Mouse (Mus musculus) forebrain, embryonic 15.5 days (tissue): ENCODE data around the gene Cep63. TPM values are rescaled to one million over a fixed set of nuclear protein-coding genes. Genes with fewer than 3 reads are reported as not detected.

ENCODE experiments used
- ATAC-seq: fragments of 200-750 bp; cut with Nextera tagmentation; replicated peaks from 2 replicates; pipeline ENCODE4 v1.8.0; 2017; ENCODE audit warnings: mild to moderate bottlenecking, moderate TSS enrichment, moderate library complexity
- H3K27ac ChIP-seq: fragments of 300-500 bp; sonication (generic); replicated peaks from 2 replicates; pipeline ENCODE4 v1.5.1; 2015; ENCODE audit warnings: mild to moderate bottlenecking, inconsistent platforms
- H3K27me3 ChIP-seq: fragments of 300-500 bp; sonication (generic); 2 replicates; pipeline ENCODE4 v1.6.1; 2015; ENCODE audit warnings: inconsistent platforms
- H3K36me3 ChIP-seq: fragments of 300-500 bp; sonication (generic); 2 replicates; pipeline ENCODE4 v1.6.1; 2015; ENCODE audit warnings: mild to moderate bottlenecking, inconsistent platforms
- H3K4me1 ChIP-seq: fragments of 300-500 bp; sonication (generic); 2 replicates; pipeline ENCODE4 v1.6.1; 2015; ENCODE audit warnings: inconsistent platforms
- H3K4me2 ChIP-seq: fragments of 300-500 bp; sonication (generic); replicated peaks from 2 replicates; pipeline ENCODE4 v1.6.1; 2015; ENCODE audit warnings: mild to moderate bottlenecking, inconsistent platforms
- H3K4me3 ChIP-seq: fragments of 300-500 bp; sonication (generic); 2 replicates; pipeline ENCODE4 v1.5.1; 2015; ENCODE audit warnings: mild to moderate bottlenecking, inconsistent platforms
- H3K9ac ChIP-seq: fragments of 300-500 bp; sonication (generic); replicated peaks from 2 replicates; pipeline ENCODE4 v1.6.1; 2015; ENCODE audit warnings: mild to moderate bottlenecking, inconsistent platforms
- H3K9me3 ChIP-seq: fragments of 300-500 bp; sonication (generic); 2 replicates; pipeline ENCODE4 v1.6.1; 2016; ENCODE audit warnings: inconsistent platforms
- WGBS: fragments of 180-500 bp; shearing (Covaris S2); methylation state at CpG from one replicate; pipeline ENCODE4 v1.1.7; 2015; ENCODE audit warnings: mixed read lengths; 5-methylcytosine and 5-hydroxymethylcytosine counted together
- polyA plus RNA-seq: library from polyadenylated mRNA; unstranded; fragments of >200 nt; fragmentation: Nextera tagmentation; extraction: Ambion mirVana; gene quantifications from 2 replicates; pipeline ENCODE4 v1.2.1, GENCODE M21; 2015

The Cep63 gene
- polyA plus RNA-seq, 1 experiment from 2014 or later: 49.6 TPM

DNA sequence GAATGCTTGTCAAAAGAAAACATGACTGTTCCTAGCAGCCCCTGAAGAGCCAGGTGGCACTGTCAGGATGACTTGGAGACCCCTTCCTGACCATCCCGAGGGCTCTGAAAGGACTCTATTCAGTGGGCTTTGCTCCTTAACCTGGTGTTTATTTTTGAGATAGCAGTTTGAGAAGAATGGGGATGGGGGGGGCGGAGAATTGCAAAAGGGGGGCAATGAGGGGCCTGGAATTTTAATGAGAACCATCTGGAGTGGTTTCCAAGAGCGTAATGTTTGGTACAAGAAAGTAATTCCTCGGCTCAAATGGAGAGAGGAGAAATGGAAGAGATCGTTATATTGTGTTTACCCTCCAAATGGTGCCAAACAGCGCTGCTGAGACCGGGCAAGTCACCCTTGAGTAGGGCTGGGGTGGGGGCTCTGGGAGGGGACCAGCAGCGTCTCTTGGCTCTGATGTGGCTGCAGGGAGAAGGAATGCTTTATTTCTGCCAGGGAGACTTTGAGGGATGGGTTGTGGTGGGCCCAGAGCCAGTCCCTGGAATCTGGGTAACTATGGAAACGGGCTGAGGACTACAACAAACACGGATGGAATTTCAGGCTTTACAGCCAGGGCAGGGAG is 17.3 kb upstream of the Cep63 start:
- no peak overlapping the region for H3K9ac ChIP-seq
- peak overlapping the region; percentile 43 for H3K4me2 ChIP-seq
- H3K4me1 ChIP-seq: peaks cover 29% of the 10 kb centered on the region
- H3K4me3 ChIP-seq: peak overlapping the region; percentile 26
- peak overlapping the region; percentile 84 for H3K27ac ChIP-seq
- H3K27me3 ChIP-seq: no peaks in the 10 kb centered on the region
- ATAC-seq: peak; percentile 91
- H3K9me3 ChIP-seq: no peaks in the 10 kb centered on the region
- 3% methylated on average over 10 of the region's 10 CpGs for WGBS
- no peaks in the 10 kb centered on the region for H3K36me3 ChIP-seq

- Histone ChIP-seq H3K27ac (peak overlapping the region; percentile 84), H3K9me3 (no peaks in the 10 kb centered on the region), H3K27me3 (no peaks in the 10 kb centered on the region), H3K4me2 (0 out of 2 replicates have a peak overlapping the region, but pooled peaks have one; percentile 43), H3K36me3 (no peaks in the 10 kb centered on the region), H3K9ac (no peak overlapping the region), H3K4me3 (no peak overlapping the region), H3K4me1 (peaks cover 29% of the 10 kb centered on the region)
- peak; percentile 55; the same call in 1 of the 2 replicates for ATAC-seq
- 51% methylated on average over 8 of the region's 8 CpGs for WGBS
Observed at GRCm38 (mm10) chr9:102643071-102643485, 16.7 kb upstream of the Cep63 start.

- H3K36me3 ChIP-seq: no peaks in the 10 kb centered on the region
- H3K27me3 ChIP-seq: no peaks in the 10 kb centered on the region
- peaks cover 29% of the 10 kb centered on the region for H3K4me1 ChIP-seq
- H3K4me3 ChIP-seq: no peak overlapping the region
- no peak for ATAC-seq
- H3K27ac ChIP-seq: no peak overlapping the region
- no peak overlapping the region for H3K9ac ChIP-seq
- no peaks in the 10 kb centered on the region for H3K9me3 ChIP-seq
- H3K4me2 ChIP-seq: no peak overlapping the region
- 72% methylated on average over 6 of the region's 6 CpGs for WGBS
Observed at GRCm38 (mm10) chr9:102641531-102641930, 15.2 kb upstream of the Cep63 start.

DNA sequence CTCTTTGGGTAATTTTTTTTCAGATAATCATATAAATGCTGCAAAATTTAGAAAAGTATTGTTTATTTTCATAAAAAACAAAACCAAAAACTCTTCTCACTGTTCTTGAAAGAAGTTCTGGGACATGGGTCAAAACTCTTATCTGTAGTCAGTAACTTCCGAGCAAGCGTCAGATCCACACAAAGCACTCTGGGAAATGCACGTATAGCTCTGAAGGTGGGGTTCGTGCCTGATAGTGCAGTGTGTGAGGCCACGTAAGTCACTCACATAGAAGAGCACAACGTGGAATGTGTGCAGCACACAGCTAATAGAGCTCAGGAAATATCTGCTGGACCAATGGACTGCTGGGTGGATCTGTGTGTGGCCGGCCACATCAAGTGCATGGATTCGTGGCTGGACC is 13.2 kb upstream of the Cep63 start:
- ATAC-seq: no peak
- H3K27me3 ChIP-seq: no peaks in the 10 kb centered on the region
- no peak overlapping the region for H3K27ac ChIP-seq
- WGBS: 91% methylated on average over 8 of the region's 8 CpGs
- 0 out of 2 replicates have a peak, but pooled peaks cover 3% of the 10 kb centered on the region for H3K36me3 ChIP-seq
- H3K4me3 ChIP-seq: no peak overlapping the region
- H3K4me1 ChIP-seq: peaks cover 20% of the 10 kb centered on the region
- H3K4me2 ChIP-seq: no peak overlapping the region
- H3K9ac ChIP-seq: no peak overlapping the region
- no peaks in the 10 kb centered on the region for H3K9me3 ChIP-seq

GRCm38 (mm10) chr9:102638963-102639362 is 12.6 kb upstream of the Cep63 start:
- Histone ChIP-seq H3K4me1 (peaks cover 14% of the 10 kb centered on the region), H3K36me3 (peaks cover 8% of the 10 kb centered on the region; the same call in 1 of the 2 replicates), H3K27me3 (no peaks in the 10 kb centered on the region), H3K27ac (no peak overlapping the region), H3K9ac (no peak overlapping the region), H3K4me3 (no peak overlapping the region), H3K4me2 (no peak overlapping the region), H3K9me3 (no peaks in the 10 kb centered on the region)
- 62% methylated on average over 7 of the region's 7 CpGs for WGBS
- ATAC-seq: no peak

DNA sequence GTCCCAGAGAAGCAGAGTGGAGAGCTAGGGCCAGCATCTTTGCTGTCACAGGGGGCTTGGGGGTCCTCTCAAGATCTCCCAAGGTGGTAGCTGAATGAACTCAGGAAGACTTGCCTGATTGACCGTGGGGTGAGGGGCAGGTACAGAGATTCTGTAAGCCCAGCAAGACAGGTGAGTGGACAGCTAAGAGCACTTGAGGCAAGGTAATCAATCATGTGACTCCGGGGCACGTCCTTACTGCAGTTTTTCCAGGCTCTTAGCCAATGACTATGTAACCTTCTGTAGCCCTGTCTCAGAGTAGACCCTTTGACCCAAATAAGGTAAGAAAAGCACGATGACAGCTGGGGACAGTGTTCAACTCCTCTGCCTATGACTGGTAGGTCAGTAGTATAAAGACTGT is 10.8 kb upstream of the Cep63 start:
- Histone ChIP-seq H3K4me3 (no peak overlapping the region), H3K9me3 (no peaks in the 10 kb centered on the region), H3K36me3 (peaks cover 9% of the 10 kb centered on the region; the same call in 1 of the 2 replicates), H3K4me2 (no peak overlapping the region), H3K27me3 (no peaks in the 10 kb centered on the region), H3K27ac (no peak overlapping the region), H3K9ac (no peak overlapping the region), H3K4me1 (no peaks in the 10 kb centered on the region)
- ATAC-seq: no peak
- WGBS: 74% methylated on average over 4 of the region's 4 CpGs

DNA sequence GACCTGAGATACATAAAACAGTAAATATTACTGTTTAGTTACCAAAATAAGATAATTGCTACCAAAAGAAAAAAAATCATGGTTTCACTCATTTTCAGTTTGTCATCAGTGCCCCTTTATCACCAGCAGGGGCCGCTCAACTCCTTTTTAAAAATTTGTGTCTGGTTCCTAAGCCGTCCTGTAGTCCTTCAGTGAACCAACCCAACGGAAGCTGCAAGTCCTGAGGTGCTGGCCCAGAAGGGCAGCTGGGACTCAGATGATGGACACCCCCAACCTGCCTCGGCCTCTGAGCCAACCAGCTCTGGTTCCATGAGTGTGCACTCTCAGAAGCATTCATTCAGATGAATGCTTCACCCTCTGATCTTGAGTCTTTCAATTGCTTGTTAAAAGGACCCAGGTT is 10.2 kb upstream of the Cep63 start:
- no peak overlapping the region for H3K4me2 ChIP-seq
- no peak overlapping the region for H3K9ac ChIP-seq
- no peak overlapping the region for H3K4me3 ChIP-seq
- peaks cover 10% of the 10 kb centered on the region; the same call in 1 of the 2 replicates for H3K36me3 ChIP-seq
- H3K27me3 ChIP-seq: no peaks in the 10 kb centered on the region
- 3% methylated on average over 4 of the region's 4 CpGs for WGBS
- ATAC-seq: peak; percentile 60; the same call in 1 of the 2 replicates
- no peak overlapping the region for H3K27ac ChIP-seq
- H3K9me3 ChIP-seq: no peaks in the 10 kb centered on the region
- no peaks in the 10 kb centered on the region for H3K4me1 ChIP-seq

DNA sequence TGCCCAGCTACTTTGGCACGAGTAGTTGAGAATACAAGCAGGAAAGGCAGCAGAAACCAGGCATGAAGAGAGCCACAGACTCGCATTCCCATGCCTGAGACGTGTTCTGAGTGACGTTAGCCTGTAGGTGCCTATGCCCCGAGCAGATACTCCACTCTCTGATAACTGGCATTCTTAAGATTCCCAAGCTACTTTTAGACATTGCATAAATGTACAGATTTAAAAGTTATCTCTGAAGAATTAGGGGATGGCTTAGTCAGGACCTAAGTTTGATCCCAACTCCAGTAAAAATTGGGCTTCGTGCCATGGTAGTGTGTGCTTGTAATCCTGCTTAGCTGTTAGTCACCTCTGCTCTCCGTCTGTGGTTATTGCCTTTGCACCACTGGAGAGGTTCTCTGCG is 8.1 kb upstream of the Cep63 start:
- 87% methylated on average over 8 of the region's 8 CpGs for WGBS
- no peak overlapping the region for H3K4me3 ChIP-seq
- ATAC-seq: no peak
- no peak overlapping the region for H3K4me2 ChIP-seq
- H3K36me3 ChIP-seq: peaks cover 16% of the 10 kb centered on the region; the same call in 1 of the 2 replicates
- H3K27me3 ChIP-seq: no peaks in the 10 kb centered on the region
- H3K4me1 ChIP-seq: no peaks in the 10 kb centered on the region
- no peaks in the 10 kb centered on the region for H3K9me3 ChIP-seq
- no peak overlapping the region for H3K27ac ChIP-seq
- H3K9ac ChIP-seq: no peak overlapping the region

DNA sequence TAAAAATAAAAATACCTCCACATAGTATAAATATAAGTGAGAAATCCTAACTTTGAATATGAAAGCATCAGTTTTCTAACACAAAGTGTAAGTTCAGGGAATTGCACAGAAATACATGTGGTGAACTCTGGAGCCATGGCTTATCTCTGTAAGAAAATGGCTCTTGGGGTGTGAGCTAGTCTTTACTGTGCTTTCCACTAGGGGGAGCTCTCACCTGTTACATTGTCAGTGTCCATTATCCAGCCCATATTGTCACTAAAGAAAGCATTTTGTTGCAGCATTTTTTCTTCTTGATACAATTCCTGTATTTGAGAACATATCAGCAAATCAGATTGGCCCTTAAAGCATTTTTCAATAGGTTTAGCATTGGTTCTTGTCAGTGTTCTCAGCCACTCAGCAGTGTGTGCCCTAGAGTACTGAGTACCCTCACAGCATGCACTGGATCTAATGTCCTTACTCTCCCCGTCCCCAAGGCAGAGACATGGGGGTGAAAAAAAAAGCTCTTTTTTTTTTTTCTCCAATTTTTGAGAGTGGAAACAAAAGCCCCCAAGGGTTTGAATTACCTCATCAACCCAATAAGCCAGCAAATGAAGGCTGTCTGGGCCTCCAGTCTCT is 6.7 kb upstream of the Cep63 start:
- Histone ChIP-seq H3K27ac (no peak overlapping the region), H3K4me3 (no peak overlapping the region), H3K27me3 (no peaks in the 10 kb centered on the region), H3K9me3 (no peaks in the 10 kb centered on the region), H3K4me2 (no peak overlapping the region), H3K36me3 (peaks cover 16% of the 10 kb centered on the region; the same call in 1 of the 2 replicates), H3K4me1 (no peaks in the 10 kb centered on the region), H3K9ac (no peak overlapping the region)
- ATAC-seq: peak; percentile 61
- WGBS: 44% methylated on average over 1 of the region's 1 CpGs

DNA sequence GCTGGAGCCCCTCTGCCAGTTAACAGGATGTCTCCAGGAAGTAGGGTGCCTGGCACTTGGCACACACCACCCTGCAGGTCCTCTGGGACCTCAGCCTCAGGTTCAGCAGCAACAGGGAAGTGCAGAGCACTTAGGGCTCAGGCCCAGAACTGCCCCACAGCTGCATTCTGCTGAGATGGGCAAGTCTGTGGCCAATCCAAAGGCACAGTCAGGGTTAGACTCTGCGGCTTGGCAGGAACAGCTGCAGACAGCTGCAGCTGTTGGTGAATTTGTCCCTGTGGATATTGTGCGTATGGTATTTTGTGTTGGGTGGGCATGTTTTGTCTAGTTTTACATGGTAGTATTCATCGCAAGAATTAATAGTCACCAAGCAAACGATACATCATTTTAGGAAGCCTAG is 5.8 kb upstream of the Cep63 start:
- H3K4me3 ChIP-seq: no peak overlapping the region
- H3K27me3 ChIP-seq: no peaks in the 10 kb centered on the region
- H3K9me3 ChIP-seq: no peaks in the 10 kb centered on the region
- WGBS: 95% methylated on average over 4 of the region's 4 CpGs
- ATAC-seq: no peak
- H3K27ac ChIP-seq: no peak overlapping the region
- H3K4me2 ChIP-seq: no peak overlapping the region
- peaks cover 7% of the 10 kb centered on the region for H3K4me1 ChIP-seq
- H3K36me3 ChIP-seq: peaks cover 16% of the 10 kb centered on the region; the same call in 1 of the 2 replicates
- no peak overlapping the region for H3K9ac ChIP-seq

- Histone ChIP-seq H3K27me3 (no peaks in the 10 kb centered on the region), H3K9me3 (no peaks in the 10 kb centered on the region), H3K4me1 (peaks cover 10% of the 10 kb centered on the region), H3K4me3 (no peak overlapping the region), H3K36me3 (peaks cover 16% of the 10 kb centered on the region; the same call in 1 of the 2 replicates), H3K4me2 (no peak overlapping the region), H3K27ac (no peak overlapping the region), H3K9ac (no peak overlapping the region)
- ATAC-seq: no peak
- 77% methylated on average over 2 of the region's 2 CpGs for WGBS
Observed at GRCm38 (mm10) chr9:102631589-102632147, 5.3 kb upstream of the Cep63 start.

- H3K4me1 ChIP-seq: peaks cover 19% of the 10 kb centered on the region
- H3K4me3 ChIP-seq: no peak overlapping the region
- H3K27ac ChIP-seq: no peak overlapping the region
- H3K9me3 ChIP-seq: no peaks in the 10 kb centered on the region
- peaks cover 8% of the 10 kb centered on the region; the same call in 1 of the 2 replicates for H3K36me3 ChIP-seq
- 81% methylated on average over 7 of the region's 7 CpGs for WGBS
- H3K27me3 ChIP-seq: no peaks in the 10 kb centered on the region
- H3K9ac ChIP-seq: no peak overlapping the region
- no peak overlapping the region for H3K4me2 ChIP-seq
- no peak for ATAC-seq
Observed at GRCm38 (mm10) chr9:102629052-102629451, 2.7 kb upstream of the Cep63 start.
